Mouse (Mus musculus): ENCODE measurements around the gene Alkbh4. TPM values are rescaled to one million over a fixed set of nuclear protein-coding genes. Genes with fewer than 3 reads are reported as not detected.
"Not testable (repeated sequence)": the region's sequence is repeated elsewhere in the genome, so short reads cannot be mapped to it uniquely, and the experiment has no call there.

Gene Alkbh4
- polyA plus RNA-seq, 3 experiments from 2014 or later, result 51.3 to 63.3 (median 56.7) TPM

DNA sequence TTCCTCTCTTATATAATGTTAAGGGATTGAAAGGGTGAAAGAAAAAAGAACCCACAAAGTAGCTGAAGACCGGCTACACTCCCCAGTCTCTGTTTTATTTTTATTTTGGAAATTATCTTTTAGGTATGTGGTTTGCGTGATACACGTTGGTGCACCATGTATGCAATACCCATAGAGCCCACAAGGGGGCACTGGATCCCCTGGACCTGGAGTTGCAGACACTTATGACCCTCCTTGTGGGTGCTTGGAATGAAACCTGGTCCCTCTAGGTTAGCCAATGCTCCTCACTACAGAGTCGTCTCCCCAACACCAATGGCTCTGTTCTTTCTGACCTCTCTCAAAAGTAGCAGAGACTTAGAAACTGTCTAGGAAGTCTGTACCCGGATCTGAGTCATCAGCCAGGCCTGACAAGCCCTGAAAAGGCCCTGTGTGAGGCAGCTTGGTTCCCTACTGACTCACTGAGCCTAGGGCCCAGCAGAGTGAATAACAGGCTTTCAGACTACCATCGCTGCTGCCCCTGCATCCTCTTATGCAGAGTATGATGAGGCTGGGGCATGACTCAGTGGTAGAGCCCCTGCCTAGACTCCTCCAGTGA lies 7.3 kb downstream of the Alkbh4 start:
- ATAC-seq, result no peak

DNA sequence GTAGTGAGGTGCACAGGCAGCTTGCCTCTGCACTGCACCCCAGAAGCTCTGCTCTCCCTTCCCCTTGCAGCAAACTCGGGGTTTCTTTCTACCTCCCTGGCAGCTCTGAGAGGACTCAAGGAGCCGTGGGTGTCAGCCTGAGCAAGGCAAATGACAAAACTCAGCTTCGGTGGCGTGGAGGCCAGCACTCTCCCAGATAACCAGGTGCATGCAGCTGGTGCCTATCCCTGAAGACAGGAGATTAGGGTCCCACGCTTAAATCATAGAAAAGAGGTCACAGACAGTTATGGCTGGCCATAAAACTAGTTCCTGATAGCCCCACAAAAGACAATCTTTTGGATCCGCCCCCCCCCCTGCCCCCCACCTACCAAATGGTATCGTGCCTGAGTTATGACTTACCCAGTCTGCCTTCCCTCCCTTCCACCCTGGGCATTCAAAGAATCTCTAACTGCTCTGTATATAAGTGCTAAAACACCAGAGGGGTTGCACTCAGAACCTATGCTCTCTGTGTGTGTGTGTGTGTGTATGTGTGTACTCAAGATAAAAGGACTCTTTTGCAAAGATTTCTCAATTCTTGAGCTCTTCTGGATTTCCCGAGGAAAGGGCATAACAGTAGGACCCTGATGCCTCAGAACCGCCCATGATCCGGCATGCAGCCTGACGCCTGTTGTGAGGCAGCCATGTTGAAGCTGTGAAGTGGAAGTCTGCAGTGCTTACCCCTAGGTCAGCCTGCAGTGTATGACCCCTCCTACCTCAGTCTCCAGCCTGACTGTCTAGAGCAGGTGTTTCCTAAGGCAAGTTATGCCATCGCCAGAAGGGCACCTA lies 8.9 kb downstream of the Alkbh4 start:
- ATAC-seq, result no peak

DNA sequence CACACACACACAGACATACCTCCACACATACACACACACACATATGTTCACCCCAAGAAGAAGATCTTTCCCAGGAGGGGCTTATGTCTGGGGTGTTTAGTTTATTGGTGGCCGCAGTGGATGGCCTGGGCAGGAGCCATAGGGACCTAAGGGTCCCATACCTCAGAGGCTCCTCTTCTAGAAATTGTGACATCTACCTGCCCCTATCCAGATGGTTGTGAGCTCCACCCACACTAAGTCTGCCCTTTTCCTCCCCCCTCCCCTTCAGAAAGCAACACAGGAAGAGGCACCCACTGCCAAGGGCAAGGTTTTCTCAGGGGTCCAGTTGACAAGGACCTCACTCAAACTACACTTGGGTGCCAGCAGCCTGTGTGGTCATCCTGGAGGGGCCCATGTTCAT lies 11.0 kb downstream of the Alkbh4 start:
- ATAC-seq, result peak; percentile 69

DNA sequence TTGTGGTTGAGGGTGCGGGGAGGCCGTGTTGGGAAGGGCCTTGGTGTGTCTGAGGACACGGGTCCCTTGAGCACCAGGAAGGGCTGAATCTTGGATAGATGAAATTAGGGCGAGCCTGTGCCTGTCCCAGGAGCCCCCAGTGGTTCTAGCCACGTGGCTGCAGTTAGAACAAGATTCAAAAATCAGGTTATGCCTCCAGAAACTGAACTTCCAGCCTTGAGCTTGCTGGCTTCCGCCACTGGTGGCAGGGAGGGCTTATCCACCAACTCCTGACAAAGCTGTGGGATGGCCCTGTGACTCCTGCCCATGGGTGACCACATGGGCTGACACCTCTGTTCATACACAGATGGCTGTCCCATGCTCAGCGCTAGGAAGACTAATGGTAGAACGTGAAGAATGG lies 11.8 kb downstream of the Alkbh4 start:
- no peak for ATAC-seq

DNA sequence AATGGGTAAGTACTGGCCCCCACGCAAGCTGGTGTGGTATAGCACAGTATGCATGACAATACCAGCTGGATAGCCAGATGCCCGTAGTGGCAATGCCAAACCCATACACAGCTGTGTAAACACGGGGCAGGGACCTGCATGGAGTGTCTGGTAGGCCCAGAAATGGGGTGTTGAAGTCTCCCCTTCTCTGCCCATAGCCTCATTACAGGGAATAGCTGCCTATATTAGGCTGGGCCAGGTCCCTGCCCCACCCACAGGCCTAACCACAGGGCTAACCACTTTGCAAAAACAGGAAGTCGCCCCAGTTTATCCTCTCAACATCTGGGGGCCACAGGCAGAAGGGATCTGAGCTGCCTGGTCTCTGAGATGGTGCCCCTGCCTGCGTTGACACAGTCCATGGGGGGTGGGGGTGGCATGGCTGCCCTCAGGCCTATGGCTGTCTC lies 13.2 kb downstream of the Alkbh4 start:
- peak; percentile 68 for ATAC-seq

DNA sequence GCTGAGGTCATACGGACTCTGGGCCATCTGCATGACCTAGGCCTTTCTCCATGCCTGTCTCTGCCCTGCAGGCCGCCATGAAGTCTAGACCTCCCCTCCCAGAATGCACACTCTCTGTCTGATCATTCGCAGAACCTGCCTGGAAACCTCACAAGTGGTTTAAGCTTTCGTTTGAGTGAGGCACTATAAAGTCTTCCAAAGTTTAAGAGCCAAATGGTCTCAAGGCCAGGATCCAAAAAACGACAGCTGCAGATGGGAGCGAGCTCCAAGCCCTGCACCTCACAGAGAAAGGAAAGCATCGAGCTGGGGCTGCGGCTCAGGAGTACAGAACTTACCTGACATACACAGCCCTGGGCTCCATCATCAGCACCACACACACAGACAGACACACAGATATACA lies 16.4 kb downstream of the Alkbh4 start:
- no peak for ATAC-seq

DNA sequence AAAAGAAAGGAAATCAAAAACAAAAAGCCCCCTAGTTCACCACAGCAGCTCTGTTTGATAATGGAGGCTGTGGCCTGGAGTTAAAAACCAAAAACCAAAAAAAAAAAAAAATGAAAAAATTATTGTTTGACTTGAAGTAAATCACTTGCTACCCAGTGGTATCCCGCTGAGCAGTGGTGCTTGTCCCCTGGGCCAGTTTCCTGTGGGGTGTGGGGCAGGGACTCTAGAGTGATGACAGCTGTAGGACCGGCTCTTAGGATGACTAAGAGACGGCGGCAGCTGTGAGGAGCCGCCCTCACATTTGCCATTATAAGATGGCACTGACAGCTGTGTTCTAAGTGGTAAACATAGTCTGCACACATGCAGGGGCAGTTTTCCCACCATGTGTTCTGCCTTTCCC lies 19.5 kb downstream of the Alkbh4 start:
- ATAC-seq, result peak; percentile 61

DNA sequence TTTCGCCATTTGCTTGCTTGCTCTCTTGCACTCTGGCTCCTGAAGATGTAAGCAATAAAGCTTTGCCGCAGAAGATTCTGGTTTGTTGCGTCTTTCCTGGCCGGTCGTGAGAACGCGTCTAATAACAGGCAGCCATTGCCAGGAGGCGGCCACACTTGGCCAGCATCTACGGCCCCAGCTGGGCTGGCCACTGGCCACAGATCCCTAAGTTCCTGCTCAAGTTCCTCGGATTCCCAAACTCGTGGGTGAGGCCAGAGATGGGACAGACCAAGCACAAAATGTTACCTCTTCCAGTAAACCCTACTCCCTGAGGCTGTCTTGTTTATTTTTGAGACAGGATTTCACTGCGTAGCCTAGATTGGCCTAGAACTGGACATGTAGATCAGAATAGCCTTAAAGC lies 24.1 kb downstream of the Alkbh4 start:
- ATAC-seq, result not testable (repeated sequence)

DNA sequence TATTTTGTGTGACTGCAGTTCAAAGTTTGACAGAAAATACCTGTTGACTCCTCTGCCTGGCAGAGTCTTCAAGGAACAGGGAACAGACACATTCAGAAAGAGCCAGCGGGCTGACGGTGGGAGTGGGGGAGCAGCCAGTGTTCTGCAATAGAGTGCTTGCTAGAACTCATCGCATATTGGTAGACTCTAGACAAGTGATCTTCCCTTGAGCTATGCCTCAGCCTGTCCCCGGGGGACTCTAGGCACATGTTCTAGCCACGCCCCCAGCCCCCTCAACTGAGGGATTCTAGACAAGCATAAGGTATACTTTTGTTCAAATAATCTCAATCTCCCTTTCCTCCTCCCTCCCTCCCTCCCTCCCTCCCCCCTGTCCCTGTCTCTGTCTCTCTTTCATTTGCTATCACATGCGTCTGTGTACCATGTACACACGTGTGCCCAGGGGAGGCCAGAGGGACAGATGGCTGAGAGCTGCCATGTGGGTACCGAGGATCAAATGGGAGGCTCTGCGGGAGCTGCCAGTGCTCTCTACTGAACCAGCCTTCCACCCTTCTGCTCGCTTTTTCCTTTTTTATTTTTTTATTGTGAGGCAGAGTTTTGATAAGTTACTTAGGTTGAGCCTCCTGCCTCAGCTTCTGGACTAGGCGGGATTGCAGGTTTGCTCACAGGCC lies 28.0 kb downstream of the Alkbh4 start:
- ATAC-seq, result no peak

DNA sequence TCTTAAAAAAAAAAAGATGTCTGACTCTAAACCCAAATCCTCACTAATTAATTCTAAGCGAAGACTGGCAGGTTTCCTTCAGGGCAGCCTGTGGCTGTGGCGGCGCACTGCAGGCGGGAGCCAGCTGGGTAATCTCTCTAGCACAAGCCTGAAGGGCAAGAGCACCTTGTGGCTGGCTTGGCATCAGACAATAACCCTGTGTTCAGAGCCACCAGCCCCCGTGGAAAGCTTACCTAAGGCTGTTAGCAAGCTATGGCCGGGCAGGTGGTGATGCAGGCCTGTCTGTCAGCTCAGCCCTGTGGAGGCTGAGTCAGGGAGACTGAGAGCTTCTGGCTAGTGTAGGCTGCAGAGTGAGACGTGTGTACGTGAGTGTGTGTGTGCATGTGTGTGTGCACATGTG lies 29.3 kb downstream of the Alkbh4 start:
- ATAC-seq, result no peak

DNA sequence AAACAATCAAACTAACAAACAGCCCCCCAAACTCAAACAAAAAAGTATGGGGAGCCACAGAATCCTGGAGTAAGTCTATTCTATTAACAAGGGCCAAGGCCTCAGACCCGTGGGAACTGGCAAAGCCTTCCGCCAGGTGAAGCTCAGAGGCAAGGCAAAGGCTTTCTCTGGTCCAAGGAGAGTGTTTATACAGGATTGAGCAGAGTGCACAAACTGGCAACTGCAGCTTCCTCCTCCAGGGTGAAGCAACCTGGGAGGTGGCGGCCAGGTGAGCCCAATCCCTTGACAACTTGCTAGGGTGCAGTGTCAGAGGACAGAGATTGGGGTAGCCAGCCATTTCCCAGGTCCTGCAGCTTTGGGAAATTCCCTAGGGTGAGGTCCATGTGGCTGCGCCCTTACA lies 31.4 kb downstream of the Alkbh4 start:
- ATAC-seq, result no peak

DNA sequence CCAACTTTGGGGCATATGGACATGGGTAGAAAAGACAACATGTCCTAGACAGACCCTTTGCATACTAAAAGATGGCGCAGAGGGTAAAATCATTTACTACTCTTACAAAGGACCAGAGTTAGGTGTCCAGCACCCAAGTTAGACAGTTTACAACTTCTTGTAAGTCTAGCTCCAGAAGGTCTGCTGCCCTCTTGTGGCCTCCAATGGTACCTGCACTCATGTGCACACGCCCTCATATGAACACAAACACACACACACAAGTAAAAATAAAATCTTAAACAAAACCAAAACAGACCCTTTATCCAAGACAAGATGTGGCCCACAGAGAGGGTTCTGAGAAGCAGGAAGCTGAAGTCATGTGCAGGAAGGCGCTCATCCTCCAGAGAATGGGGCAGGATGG lies 32.1 kb downstream of the Alkbh4 start:
- ATAC-seq, result no peak

DNA sequence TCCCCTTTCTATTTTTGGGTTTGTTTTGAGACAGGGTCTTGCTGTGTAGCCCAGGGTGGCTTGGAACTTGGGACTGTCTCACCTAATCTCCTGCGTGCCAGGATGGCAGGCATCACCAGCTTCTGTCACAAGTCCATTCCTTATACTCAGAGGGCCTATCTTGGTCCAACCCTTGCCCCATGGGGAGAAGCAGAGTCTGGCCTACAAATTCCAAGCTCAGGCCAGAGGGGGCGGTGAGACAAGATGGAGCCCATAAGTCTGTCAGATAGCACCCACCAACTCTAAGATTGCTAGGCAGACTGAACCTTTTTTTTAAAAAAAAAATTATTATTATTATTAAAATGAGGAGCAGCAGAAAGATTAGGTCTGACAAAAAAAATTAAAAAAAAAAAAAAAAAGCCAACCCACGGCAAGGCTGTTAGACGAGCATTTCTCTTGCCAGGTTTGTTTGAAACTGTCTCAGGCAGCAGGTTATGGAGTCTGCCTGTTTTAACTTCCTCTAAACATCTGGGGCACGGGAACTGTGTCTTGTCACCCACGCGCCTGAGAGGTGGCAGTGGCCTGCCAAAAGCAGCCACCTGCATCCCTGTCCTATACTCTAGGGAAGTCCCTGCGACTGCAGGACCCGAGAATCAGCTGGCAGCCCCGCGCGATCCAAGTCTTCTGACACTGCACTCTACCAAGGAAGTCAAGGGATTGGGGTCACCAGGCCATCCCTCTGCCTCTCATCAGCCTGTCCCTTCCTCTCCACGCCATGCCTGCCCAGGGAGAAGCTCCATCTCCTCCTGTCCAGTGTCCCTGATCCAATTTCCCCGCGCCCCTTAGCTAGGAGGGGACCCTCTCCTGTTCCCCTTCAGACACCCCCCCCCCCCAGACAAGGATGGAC lies 33.9 kb downstream of the Alkbh4 start:
- ATAC-seq, result peak; percentile 33

DNA sequence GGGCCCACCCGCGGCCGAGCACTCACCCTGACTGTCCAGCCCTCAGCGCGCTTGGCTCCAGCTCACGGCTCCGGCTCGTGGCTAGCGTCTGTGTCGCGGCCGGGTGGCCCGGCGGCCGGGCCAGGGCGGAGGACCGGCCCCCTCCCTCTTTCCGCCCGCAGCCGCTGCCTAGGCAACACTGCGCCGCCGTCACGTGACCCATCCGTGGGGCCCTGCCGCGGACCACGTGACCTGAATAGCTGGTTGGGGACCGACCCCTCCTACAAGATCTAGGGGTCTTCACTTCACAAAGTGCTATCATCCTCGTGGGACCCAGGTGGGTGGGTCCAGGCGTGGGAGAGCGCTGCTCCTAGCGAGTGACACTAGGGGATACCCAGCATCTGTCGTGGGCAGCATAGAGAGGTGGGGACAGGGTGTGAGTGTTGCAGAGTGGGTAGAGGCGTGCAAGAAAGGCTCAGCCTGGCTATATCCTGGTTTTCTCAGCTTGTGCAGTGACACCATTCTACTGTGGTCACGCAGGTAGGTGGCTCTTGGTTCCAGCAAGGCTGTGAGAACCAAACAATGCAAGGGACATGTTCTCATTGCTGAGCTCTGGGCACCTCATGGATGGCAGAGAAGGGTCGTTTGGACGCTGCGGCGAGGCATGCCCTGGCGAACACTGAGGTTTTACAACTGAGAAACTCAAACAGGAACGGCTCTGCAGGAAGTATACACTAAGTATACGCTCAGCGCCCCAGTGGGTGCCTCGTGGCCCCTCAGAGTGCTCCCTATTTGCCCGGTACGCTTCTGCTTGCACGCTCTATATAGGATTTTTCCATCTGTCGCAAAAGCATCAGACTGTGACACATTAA lies 34.8 kb downstream of the Alkbh4 start, which contains the start of gene Orai2:
Gene Orai2 (minus strand): TSS at position 202 of the 851 bp plus-strand sequence.
- peak; percentile 69 for ATAC-seq

DNA sequence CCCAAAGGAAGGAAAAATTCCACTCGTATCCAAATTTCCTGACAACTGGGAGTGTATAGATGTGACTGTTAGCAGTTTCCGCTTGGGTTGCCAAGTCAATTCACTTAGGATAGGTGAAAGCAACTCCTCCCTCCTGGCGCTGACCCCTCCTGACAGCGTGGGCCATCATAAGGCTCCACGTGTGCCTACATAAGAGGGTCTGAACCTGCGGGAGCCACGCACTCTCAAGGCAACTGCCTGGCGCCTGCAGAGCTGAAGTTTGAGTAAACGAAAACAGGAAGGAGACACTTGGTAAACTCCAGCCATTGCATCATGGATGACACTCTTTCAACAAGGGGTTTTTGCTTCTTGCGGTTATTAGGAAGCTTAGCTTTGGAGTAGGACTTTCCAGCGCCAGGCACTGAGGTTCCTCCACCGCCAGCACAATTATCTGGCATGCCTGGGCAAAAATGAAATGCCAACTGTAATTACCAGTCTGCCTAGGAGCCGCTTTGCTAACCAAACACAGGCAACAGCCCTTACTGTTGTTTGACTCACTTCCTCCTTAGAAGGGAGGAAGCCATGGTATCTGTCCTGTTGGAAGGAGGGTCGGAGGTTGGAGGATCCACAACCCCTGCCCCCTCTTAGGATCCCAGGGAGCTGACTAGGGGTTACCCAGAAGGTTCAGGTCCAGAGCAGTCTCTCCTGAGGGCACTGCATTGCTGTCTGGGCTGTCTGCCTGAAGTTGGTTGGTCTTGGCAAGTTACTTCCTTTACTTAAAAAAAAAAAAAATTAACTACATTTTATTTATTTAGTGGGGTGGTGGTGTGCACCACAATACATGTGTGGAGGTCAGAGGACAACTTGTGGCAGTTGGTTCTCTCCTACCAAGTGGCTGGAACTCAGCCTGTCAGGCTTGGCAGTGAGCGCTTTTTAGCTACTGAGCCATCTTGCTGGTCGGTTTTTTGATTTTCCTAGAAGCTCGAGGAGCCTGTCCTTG lies 35.7 kb downstream of the Alkbh4 start:
- peak; percentile 49 for ATAC-seq

DNA sequence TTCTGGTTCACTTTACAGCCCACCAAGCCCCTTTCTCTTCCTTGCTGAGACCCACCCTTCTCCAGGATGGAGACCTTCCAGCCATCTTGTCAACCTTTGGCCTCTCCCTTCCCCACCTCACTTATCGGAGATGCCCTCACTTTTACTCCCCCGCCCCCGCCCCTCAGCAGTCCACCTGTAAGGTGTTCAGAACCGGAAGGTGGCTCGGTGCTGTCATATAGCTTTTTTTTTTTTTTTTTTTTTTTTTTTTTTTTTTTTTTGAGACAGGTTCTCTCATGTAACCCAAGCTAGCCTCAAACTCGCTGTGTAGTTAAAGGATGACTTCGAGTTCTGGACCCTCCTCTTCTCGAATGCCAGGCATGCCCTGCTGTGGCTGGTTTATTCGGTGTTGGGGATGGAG lies 37.0 kb downstream of the Alkbh4 start:
- no peak for ATAC-seq

DNA sequence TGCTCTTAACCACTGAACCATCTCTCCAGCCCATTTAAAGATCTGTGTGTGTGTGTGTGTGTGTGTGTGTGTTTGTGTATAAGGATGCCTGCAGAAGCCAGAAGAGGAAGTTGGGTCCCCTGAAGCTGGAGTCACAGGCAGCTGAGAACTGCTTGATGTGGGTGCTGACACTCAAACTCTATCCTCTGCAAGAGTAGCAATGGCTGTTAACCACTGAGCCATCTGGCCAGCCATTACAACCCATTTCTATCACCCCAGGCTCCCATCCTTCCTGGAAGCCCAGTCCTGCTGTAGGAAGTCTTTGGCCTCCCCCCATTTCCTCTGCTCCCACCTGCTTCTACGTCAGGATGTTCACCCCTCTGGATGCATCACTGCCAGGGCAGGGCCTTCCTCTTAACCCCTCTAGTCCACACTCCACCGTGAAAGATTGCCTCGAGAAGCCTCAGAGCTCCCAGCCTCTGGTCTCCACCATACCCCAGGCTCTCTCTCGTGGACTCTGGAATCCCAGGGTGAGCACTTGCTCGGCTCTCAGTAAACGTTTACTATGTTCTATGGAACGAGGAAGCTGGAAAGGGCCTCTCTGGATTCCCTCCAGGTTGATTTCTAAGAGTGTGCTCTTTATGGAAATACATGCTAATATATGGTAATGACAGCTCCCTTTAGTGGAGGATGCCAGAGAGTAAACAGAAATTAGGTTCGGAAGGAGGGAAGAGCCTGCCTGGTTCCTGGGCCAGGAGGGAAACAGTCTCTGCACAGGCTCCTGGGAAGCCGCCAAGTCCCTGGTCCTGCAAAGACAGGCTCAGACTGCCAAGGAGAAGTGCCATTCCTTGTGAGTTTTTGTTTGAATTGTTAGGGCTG lies 37.9 kb downstream of the Alkbh4 start:
- ATAC-seq, result no peak

DNA sequence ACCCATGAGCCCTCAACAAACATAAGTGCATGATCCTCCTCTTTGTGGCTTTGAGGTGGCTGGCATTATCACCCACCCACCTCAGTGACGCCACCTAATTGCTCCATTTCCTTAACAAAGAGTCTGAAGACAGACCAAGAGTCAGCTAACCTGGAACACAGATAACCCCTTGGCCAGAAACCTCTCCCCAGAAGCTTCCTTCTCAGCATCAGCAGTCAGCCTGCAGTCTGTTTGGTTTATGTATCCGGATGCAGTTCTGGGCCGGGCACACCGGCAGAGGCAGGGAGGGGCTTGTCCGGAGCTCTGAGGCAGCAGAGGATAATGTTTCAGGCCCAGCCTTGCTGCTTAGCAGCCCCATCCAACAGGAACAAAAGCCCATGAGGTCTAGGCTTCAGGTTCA lies 43.6 kb downstream of the Alkbh4 start:
- ATAC-seq, result no peak

DNA sequence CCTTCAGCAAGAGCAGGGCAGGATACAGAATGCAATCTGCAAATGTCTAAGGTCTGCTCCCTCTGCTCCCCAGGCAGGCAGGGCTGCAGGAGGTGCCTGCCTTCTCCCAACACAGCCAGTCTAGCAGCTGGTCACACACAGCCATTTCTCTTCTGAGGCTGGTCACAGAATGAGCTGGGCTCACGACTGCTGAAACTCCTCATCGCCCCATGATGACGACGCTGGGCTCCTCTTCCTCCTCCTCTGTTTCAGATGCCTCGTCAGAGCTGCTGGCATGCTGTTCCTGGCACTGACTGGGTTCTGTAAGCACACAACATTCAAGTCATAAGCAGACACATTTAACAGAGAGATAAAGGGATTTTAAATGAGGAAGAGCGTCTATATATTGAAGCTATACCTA lies 45.3 kb downstream of the Alkbh4 start:
- ATAC-seq, result no peak
